Mouse (Mus musculus) forebrain, postnatal 0 days (tissue): Measurements from ENCODE around the gene Nxt2. TPM values are rescaled to one million over a fixed set of nuclear protein-coding genes. Genes with fewer than 3 reads are reported as not detected.
"Not testable (repeated sequence)": the region's sequence is repeated elsewhere in the genome, so short reads cannot be mapped to it uniquely, and the experiment has no call there.

Experiments
- ATAC-seq: fragments of 200-750 bp; cut with Nextera tagmentation; 2 replicates; pipeline ENCODE4 v1.8.0; 2017; ENCODE audit warnings: mild to moderate bottlenecking, moderate library complexity
- DNase-seq: peaks from one replicate; pipeline ENCODE4 v3.0.0-alpha.2; 2015
- H3K27ac ChIP-seq: fragments of 300-500 bp; sonication (generic); 2 replicates; pipeline ENCODE4 v1.5.1; 2014; ENCODE audit warnings: low read depth, mild to moderate bottlenecking, antibody characterized with exemption, low read length, moderate library complexity, mixed read lengths
- H3K27me3 ChIP-seq: fragments of 300-500 bp; sonication (generic); 2 replicates; pipeline ENCODE4 v1.6.1; 2014; ENCODE audit warnings: mild to moderate bottlenecking, low read length, mixed read lengths; ENCODE audit not compliant: insufficient read depth
- H3K36me3 ChIP-seq: fragments of 300-500 bp; sonication (generic); 2 replicates; pipeline ENCODE4 v1.6.1; 2014; ENCODE audit warnings: mild to moderate bottlenecking, moderate library complexity; ENCODE audit not compliant: insufficient read depth
- H3K4me1 ChIP-seq: fragments of 300-500 bp; sonication (generic); 2 replicates; pipeline ENCODE4 v1.6.1; 2014; ENCODE audit warnings: antibody characterized with exemption; ENCODE audit not compliant: insufficient read depth
- H3K4me2 ChIP-seq: fragments of 300-500 bp; sonication (generic); 2 replicates; pipeline ENCODE4 v1.6.1; 2014; ENCODE audit warnings: low read depth, mild to moderate bottlenecking, moderate library complexity
- H3K4me3 ChIP-seq: fragments of 300-500 bp; sonication (generic); 2 replicates; pipeline ENCODE4 v1.5.1; 2014; ENCODE audit warnings: low read depth, low read length, mixed read lengths
- H3K9ac ChIP-seq: fragments of 300-500 bp; sonication (generic); 2 replicates; pipeline ENCODE4 v1.6.1; 2014; ENCODE audit warnings: mild to moderate bottlenecking
- H3K9me3 ChIP-seq: fragments of 300-500 bp; sonication (generic); 2 replicates; pipeline ENCODE4 v1.6.1; 2016; ENCODE audit warnings: low read length
- CTCF ChIP-seq: sonication (generic); IDR thresholded peaks from 2 replicates; pipeline ENCODE4 v1.5.1; 2016; ENCODE audit warnings: antibody characterized with exemption, control low read depth, low read depth
- WGBS: fragments of 180-500 bp; shearing (Covaris S2); extraction: QIAGEN DNeasy Blood & Tissue Kit; methylation state at CpG from one replicate; pipeline ENCODE4 v1.1.7; 2014; 5-methylcytosine and 5-hydroxymethylcytosine counted together
- polyA plus RNA-seq: library from polyadenylated mRNA; unstranded; fragments of >200 nt; fragmentation: Nextera tagmentation; extraction: Ambion mirVana; gene quantifications from 2 replicates; pipeline ENCODE4 v1.2.1, GENCODE M21; 2015
- total RNA-seq: library from RNA; depleted of rRNA; stranded (reverse); fragments of >200 nt; gene quantifications from 2 replicates; pipeline ENCODE4 v1.2.3, GENCODE M21; 2014

Gene Nxt2
- total and polyA plus RNA-seq, 2 experiments from 2014 or later, result 23.0 to 27.8 TPM

GRCm38 (mm10) chrX:142196831-142197230, 29.7 kb upstream of the Nxt2 start, which contains the start of gene Gucy2f:
TSS of gene Gucy2f (minus strand) at chrX:142196931.
- no peak within 1 kb of the TSS for H3K27ac ChIP-seq
- no peak for ATAC-seq
- no peak for DNase-seq
- H3K27me3 ChIP-seq, result no peaks in the 10 kb centered on the region
- WGBS, result 43% methylated on average over 5 of the region's 5 CpGs
- no peak within 1 kb of the TSS for H3K9ac ChIP-seq
- no peaks in the 10 kb centered on the region for H3K36me3 ChIP-seq
- no peaks in the 10 kb centered on the region for H3K9me3 ChIP-seq
- H3K4me2 ChIP-seq, result no peak within 1 kb of the TSS
- no peaks in the 10 kb centered on the region for H3K4me1 ChIP-seq
- no peak for TF ChIP-seq CTCF
- H3K4me3 ChIP-seq, result no peak within 1 kb of the TSS

GRCm38 (mm10) chrX:142200295-142200694, 26.3 kb upstream of the Nxt2 start:
- ATAC-seq, result peak; percentile 16; the same call in 1 of the 2 replicates
- Histone ChIP-seq H3K36me3 (no peaks in the 10 kb centered on the region), H3K9ac (no peak overlapping the region), H3K27ac (no peak overlapping the region), H3K9me3 (no peaks in the 10 kb centered on the region), H3K4me3 (no peak overlapping the region), H3K4me2 (no peak overlapping the region), H3K4me1 (no peaks in the 10 kb centered on the region), H3K27me3 (no peaks in the 10 kb centered on the region)
- peak; percentile 79 for DNase-seq
- WGBS, result 12% methylated on average over 3 of the region's 3 CpGs
- peak; percentile 92 for TF ChIP-seq CTCF

- Histone ChIP-seq H3K4me2 (peak overlapping the region; percentile 45), H3K9ac (0 out of 2 replicates have a peak overlapping the region, but pooled peaks have one; percentile 45), H3K27ac (peak overlapping the region; percentile 72; the same call in 1 of the 2 replicates), H3K9me3 (no peaks in the 10 kb centered on the region), H3K4me3 (peak overlapping the region; percentile 46), H3K27me3 (no peaks in the 10 kb centered on the region), H3K36me3 (no peaks in the 10 kb centered on the region), H3K4me1 (no peaks in the 10 kb centered on the region)
- no peak for TF ChIP-seq CTCF
- DNase-seq (no peak), ATAC-seq (peak; percentile 45; the same call in 1 of the 2 replicates)
- WGBS, result 37% methylated on average over 15 of the region's 15 CpGs
These were observed 956 bp downstream of the Nxt2 start for GRCm38 (mm10) chrX:142227398-142228054.

- Histone ChIP-seq H3K27me3 (no peaks in the 10 kb centered on the region), H3K9ac (peak overlapping the region; percentile 45; the same call in 1 of the 2 replicates), H3K4me1 (no peaks in the 10 kb centered on the region), H3K4me2 (peak overlapping the region; percentile 45), H3K9me3 (no peaks in the 10 kb centered on the region), H3K27ac (peak overlapping the region; percentile 72), H3K36me3 (no peaks in the 10 kb centered on the region), H3K4me3 (peak overlapping the region; percentile 46)
- 30% methylated on average over 33 of the region's 42 CpGs for WGBS
- ATAC-seq, result peak; percentile 98
- DNase-seq, result peak; percentile 80
- TF ChIP-seq CTCF, result no peak
These were observed 1.6 kb downstream of the Nxt2 start for GRCm38 (mm10) chrX:142228055-142228768.

GRCm38 (mm10) chrX:142228769-142229158, 2.2 kb downstream of the Nxt2 start:
- Histone ChIP-seq H3K27ac (no peak overlapping the region), H3K9ac (peak overlapping the region; percentile 28; the same call in 1 of the 2 replicates)
- peak; percentile 17; the same call in 1 of the 2 replicates for ATAC-seq

GRCm38 (mm10) chrX:142236146-142236545, 9.6 kb downstream of the Nxt2 start:
- not testable (repeated sequence) for DNase-seq, H3K36me3 ChIP-seq, H3K27me3 ChIP-seq, H3K9me3 ChIP-seq, H3K27ac ChIP-seq, ATAC-seq, H3K4me3 ChIP-seq, H3K9ac ChIP-seq, H3K4me1 ChIP-seq, H3K4me2 ChIP-seq
- 81% methylated on average over 1 of the region's 1 CpGs for WGBS

More at GRCm38 (mm10) chrX:142228769-142229158, 2.2 kb downstream of the Nxt2 start:
- Histone ChIP-seq H3K9me3 (no peaks in the 10 kb centered on the region), H3K36me3 (no peaks in the 10 kb centered on the region), H3K27me3 (no peaks in the 10 kb centered on the region), H3K4me1 (no peaks in the 10 kb centered on the region), H3K4me3 (peak overlapping the region; percentile 46), H3K4me2 (peak overlapping the region; percentile 45)
- DNase-seq, result peak; percentile 34
- 44% methylated on average over 7 of the region's 7 CpGs for WGBS
- TF ChIP-seq CTCF, result no peak

DNA sequence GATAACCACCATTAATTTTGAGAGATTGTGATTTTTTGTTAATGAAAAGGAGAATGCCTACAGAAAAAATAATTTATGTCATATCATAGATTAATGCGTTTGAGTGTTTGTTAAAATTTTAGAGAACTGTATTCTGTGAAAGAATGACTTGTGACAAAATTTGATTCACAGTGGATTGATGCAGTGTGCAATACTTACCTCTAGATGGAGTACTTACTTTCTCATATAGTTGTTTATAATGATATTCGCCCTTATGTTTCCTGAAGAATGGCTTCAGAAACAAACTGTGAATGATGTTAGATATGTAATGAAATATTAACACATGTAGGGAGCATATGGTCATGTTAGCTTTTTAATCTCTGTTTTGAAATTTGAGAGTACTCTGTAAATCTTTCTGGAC, 10.5 kb downstream of the Nxt2 start:
- Histone ChIP-seq H3K27ac (no peak overlapping the region), H3K36me3 (no peaks in the 10 kb centered on the region), H3K27me3 (no peaks in the 10 kb centered on the region), H3K4me1 (no peaks in the 10 kb centered on the region), H3K9ac (no peak overlapping the region), H3K9me3 (no peaks in the 10 kb centered on the region), H3K4me3 (no peak overlapping the region), H3K4me2 (no peak overlapping the region)
- DNase-seq (peak; percentile 2), ATAC-seq (no peak)
- 56% methylated on average over 2 of the region's 2 CpGs for WGBS
- peak; percentile 49 for TF ChIP-seq CTCF
